Mouse (Mus musculus): Measurements from ENCODE around the gene Eif4e1b.

DNA sequence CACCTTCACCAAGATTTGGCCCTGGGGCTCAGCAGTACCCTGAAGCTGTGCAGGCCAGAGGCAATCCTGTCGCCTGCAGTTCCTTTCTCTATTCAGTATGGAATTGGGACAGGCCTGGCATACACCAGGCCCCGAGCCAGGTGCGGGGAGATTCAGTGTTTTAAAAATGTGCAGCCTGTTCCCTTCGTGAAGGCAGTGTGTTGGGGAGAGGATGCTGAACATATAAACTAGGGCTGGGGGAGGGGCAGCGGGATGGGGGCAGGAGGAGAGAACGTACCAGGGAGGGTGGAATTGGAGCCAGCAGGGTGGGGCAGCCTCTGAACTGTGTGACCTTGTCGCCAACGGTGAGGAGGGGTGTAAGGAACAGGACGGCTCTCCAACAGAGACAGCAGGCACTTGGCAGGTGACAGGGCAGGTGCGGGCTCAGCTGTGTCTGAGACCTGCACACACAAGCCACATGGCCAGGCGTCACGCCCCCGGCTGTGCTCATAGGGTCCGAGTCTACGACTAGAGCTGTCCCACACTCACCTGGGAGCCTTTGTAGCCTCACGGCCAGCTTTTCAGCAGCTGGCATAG lies 10.3 kb downstream of the Eif4e1b start:
- TF ChIP-seq EP300 (IDR thresholded peaks at IDR 0.05; ENCODE audit: insufficient read depth, low read depth, low read length) (no peak), CTCF (IDR thresholded peaks at IDR 0.05) (no peak), POLR2A (IDR thresholded peaks at IDR 0.05; ENCODE audit: insufficient read depth, low read depth, low read length) (no peak)
